Mouse (Mus musculus) liver, adult 2 months (tissue): ENCODE measurements around the gene Gm20695. TPM values are rescaled to one million over a fixed set of nuclear protein-coding genes. Genes with fewer than 3 reads are reported as not detected.

Experiments used
- DNase-seq: peaks from one replicate; pipeline ENCODE4 v3.0.0-alpha.2; 2011; ENCODE audit warnings: low read depth, low spot score; ENCODE audit errors: extremely low read depth
- H3K27ac ChIP-seq: fragments of 200-500 bp; replicated peaks from 2 replicates; pipeline ENCODE4 v1.5.1; 2012; ENCODE audit warnings: low read depth, mild to moderate bottlenecking, control low read depth, inconsistent platforms, low read length; ENCODE audit not compliant: insufficient read depth
- H3K27me3 ChIP-seq: fragments of 200-500 bp; 2 replicates; pipeline ENCODE4 v1.6.1; 2012; ENCODE audit warnings: mild to moderate bottlenecking, moderate library complexity, low read length, inconsistent platforms; ENCODE audit not compliant: control insufficient read depth, insufficient read depth
- H3K36me3 ChIP-seq: fragments of 200-500 bp; 2 replicates; pipeline ENCODE4 v1.6.1; 2012; ENCODE audit warnings: low read length, inconsistent platforms; ENCODE audit not compliant: control insufficient read depth, insufficient read depth
- H3K4me1 ChIP-seq: fragments of 200-500 bp; 2 replicates; pipeline ENCODE4 v1.6.1; 2011; ENCODE audit warnings: low read length; ENCODE audit not compliant: control insufficient read depth, insufficient read depth
- H3K4me3 ChIP-seq: fragments of 200-500 bp; 2 replicates; pipeline ENCODE4 v1.5.1; 2011; ENCODE audit warnings: low read depth, mild to moderate bottlenecking, control low read depth, low read length, moderate library complexity; ENCODE audit not compliant: insufficient read depth
- H3K79me2 ChIP-seq: fragments of 200-500 bp; 2 replicates; pipeline ENCODE4 v1.6.1; 2012; ENCODE audit warnings: inconsistent platforms, mild to moderate bottlenecking, low read length, moderate library complexity; ENCODE audit not compliant: control insufficient read depth, insufficient read depth
- H3K9ac ChIP-seq: fragments of 200-500 bp; 2 replicates; pipeline ENCODE4 v1.6.1; 2012; ENCODE audit warnings: low read depth, mild to moderate bottlenecking, control low read depth, inconsistent platforms, low read length
- CTCF ChIP-seq: fragments of 200-500 bp; IDR thresholded peaks from 2 replicates; pipeline ENCODE4 v1.5.1; 2011; ENCODE audit warnings: low read depth, low read length, control low read depth
- POLR2A ChIP-seq: fragments of 200-500 bp; IDR thresholded peaks from 2 replicates; pipeline ENCODE4 v1.6.1; 2011; ENCODE audit warnings: low read length, control low read depth; ENCODE audit not compliant: insufficient read depth; ENCODE audit errors: extremely low read depth
- WGBS: fragments of 180-500 bp; shearing (Covaris S2); methylation state at CpG from one replicate; pipeline ENCODE4 v1.1.7; 2018; 5-methylcytosine and 5-hydroxymethylcytosine counted together
- polyA plus RNA-seq: library from polyadenylated mRNA; depleted of rRNA; stranded (reverse); fragments of >200 nt; gene quantifications from 2 replicates; pipeline ENCODE4 v1.2.3, GENCODE M21; 2012; rRNA removed
- total RNA-seq: library from RNA; depleted of rRNA; stranded (reverse); fragments of >200 nt; gene quantifications from 2 replicates; pipeline ENCODE4 v1.2.3, GENCODE M21; 2014; rRNA removed

The Gm20695 gene
- total RNA-seq (0.40 and 0.46 TPM in 2 replicates), polyA plus RNA-seq (0.13 and 0.19 TPM in 2 replicates)

DNA sequence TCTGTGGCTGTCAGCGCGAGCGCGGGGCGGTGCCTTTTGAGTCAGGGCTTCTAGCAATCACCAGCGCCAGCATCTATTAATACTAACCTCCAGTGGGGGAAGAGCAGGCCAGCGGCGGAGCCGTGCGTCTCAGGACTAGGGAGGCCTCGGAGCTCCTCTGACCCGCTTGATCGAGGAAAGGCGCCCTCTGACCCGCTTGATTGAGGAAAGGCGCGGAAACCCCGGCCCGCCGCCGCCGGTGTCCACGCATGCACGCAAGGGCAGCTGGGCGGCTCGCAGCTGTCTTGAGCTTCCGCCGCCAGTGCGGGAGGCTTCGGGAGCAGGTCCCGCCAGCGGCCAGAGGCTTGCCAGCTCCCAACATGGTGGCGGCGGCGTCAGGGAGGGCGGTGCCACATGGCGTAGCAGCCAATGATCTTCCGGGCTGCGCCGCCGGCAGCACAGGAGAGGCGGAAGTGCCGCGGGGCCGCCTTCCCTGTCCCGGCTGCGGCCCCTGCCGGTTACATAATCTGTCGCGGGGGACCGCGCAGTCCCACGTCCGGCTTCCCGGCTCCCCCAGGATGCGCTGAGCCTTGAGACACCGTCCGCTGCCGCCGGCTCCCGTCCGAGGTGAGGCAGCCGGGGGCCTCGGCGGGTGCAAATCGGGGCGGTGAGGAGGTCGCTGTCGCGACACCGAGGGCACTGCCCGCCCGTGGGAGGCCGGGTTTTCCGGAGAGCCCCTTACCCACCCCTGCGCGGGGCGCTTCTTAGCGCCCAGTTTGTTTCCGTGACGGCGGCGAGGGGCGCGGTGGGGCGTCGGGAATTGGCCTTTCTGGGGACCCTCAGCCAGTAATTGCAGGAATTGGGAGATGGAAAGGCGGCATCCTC lies at the start of gene Gm20695, which contains the start of gene Zfp597:
Gene Gm20695 (plus strand): TSS at position 448 of the 864 bp plus-strand sequence.
Gene Zfp597 (minus strand): TSS at position 361 of the 864 bp plus-strand sequence.
- peak; percentile 84 for DNase-seq
- TF ChIP-seq CTCF (no peak), POLR2A (peak; percentile 39; the same call in 1 of the 2 replicates)
- under 1% methylated on average over 87 of the region's 88 CpGs for WGBS
- H3K36me3 ChIP-seq: no peaks in the 10 kb centered on the region
- H3K79me2 ChIP-seq: peaks cover 34% of the 10 kb centered on the region
- H3K27ac ChIP-seq: peak within 1 kb of the TSS; percentile 99
- H3K4me3 ChIP-seq: peak within 1 kb of the TSS; percentile 97
- H3K4me1 ChIP-seq: peaks cover 16% of the 10 kb centered on the region
- H3K9ac ChIP-seq: peak within 1 kb of the TSS; percentile 99
- no peaks in the 10 kb centered on the region for H3K27me3 ChIP-seq

DNA sequence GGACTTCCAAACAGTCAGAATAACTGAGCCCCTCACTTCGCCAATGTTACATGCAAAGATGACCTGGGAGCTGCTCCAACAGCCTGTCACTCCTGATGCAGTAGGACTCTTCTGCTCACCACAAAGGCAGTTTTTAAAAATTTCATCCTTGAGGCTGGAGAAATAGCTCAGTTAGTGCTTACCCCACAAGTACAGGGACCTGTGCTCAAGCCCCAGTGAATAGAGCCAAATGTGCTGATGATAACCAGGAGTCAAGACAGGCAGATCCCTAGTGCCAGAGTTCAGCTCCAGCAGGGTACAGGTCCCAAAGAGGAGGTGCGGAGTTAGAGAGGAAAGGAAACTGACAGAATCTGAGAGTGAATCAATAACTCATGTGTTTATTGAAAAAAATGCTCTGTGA lies 49.0 kb upstream of the Gm20695 start:
- H3K27ac ChIP-seq: no peak overlapping the region
- H3K4me1 ChIP-seq: no peaks in the 10 kb centered on the region
- H3K9ac ChIP-seq: no peak overlapping the region
- WGBS: 62% methylated on average over 2 of the region's 2 CpGs
- no peak overlapping the region for H3K4me3 ChIP-seq
- H3K79me2 ChIP-seq: no peaks in the 10 kb centered on the region
- H3K27me3 ChIP-seq: no peaks in the 10 kb centered on the region
- peak; percentile 77 for DNase-seq
- TF ChIP-seq POLR2A (no peak), CTCF (no peak)
- H3K36me3 ChIP-seq: no peaks in the 10 kb centered on the region

DNA sequence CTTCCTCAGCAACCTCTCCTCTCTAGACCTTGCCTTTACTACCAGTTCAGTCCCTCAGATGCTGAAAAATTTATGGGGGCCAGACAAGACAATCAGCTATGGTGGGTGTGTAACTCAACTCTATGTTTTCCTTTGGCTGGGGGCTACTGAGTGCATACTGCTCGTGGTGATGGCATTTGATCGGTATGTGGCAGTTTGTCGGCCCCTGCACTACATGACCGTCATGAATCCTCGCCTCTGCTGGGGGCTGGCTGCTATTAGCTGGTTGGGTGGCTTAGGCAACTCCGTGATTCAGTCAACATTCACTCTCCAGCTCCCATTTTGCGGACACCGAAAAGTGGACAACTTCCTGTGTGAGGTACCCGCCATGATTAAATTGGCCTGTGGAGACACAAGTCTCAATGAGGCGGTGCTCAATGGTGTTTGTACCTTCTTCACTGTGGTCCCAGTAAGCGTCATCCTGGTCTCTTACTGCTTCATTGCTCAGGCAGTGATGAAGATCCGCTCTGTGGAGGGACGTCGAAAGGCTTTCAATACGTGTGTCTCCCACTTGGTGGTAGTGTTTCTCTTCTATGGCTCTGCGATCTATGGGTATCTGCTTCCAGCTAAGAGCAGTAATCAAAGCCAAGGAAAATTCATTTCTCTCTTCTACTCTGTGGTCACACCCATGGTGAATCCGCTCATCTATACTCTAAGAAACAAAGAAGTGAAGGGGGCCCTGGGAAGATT lies 45.1 kb upstream of the Gm20695 start:
- Histone ChIP-seq H3K4me1 (peaks cover 7% of the 10 kb centered on the region; the same call in 1 of the 2 replicates), H3K4me3 (no peak overlapping the region), H3K27ac (no peak overlapping the region), H3K9ac (no peak overlapping the region), H3K79me2 (no peaks in the 10 kb centered on the region), H3K36me3 (no peaks in the 10 kb centered on the region), H3K27me3 (no peaks in the 10 kb centered on the region)
- DNase-seq: peak; percentile 34
- TF ChIP-seq POLR2A (no peak), CTCF (peak; percentile 22; the same call in 1 of the 2 replicates)
- WGBS: 51% methylated on average over 17 of the region's 17 CpGs

DNA sequence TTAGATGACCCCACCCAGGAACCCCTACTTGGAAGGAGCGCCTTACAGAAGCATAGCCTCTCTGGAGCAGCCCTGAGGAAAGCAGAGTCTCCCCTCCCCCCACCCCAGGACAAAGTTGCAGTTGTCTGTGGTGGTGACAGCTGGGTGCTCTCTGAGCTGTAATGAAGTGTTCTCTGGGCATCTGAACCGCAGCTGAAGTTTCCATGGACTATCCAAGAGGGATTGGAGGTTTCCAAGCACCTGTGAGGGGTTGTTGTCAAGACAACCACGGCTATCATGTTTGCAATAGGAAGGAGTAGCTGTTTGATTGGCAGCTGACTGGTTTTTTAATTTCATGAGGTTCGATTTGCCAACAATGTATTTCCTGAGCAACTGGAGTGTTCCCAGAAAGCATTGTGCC lies 41.5 kb upstream of the Gm20695 start:
- peaks cover 10% of the 10 kb centered on the region for H3K4me1 ChIP-seq
- no peak overlapping the region for H3K9ac ChIP-seq
- DNase-seq: peak; percentile 27
- H3K79me2 ChIP-seq: no peaks in the 10 kb centered on the region
- TF ChIP-seq CTCF (no peak), POLR2A (no peak)
- H3K4me3 ChIP-seq: no peak overlapping the region
- 23% methylated on average over 4 of the region's 4 CpGs for WGBS
- H3K27ac ChIP-seq: peak overlapping the region; percentile 24; the same call in 1 of the 2 replicates
- H3K27me3 ChIP-seq: no peaks in the 10 kb centered on the region
- H3K36me3 ChIP-seq: no peaks in the 10 kb centered on the region

DNA sequence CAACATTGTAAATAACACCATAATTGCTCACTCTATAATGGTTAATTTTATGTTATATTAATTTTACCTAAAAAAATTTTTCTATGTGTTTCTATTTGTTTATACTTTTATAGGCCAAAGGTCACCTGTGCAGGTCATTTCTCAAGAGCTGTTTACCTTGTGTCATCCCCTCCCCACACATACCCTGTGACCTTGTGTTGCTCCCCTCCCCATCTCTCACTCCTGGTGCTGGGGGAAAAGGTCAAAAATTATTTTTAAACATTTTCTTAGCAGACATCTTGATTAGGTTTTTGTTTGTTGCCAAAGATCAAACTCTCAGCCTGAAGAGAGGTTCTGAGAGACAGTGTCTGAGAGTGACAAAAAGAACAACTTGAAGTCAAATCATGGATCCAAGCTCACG lies 40.7 kb upstream of the Gm20695 start:
- Histone ChIP-seq H3K9ac (no peak overlapping the region), H3K4me3 (no peak overlapping the region), H3K27me3 (no peaks in the 10 kb centered on the region), H3K27ac (no peak overlapping the region; the same call in 1 of the 2 replicates), H3K79me2 (no peaks in the 10 kb centered on the region), H3K4me1 (peaks cover 11% of the 10 kb centered on the region), H3K36me3 (no peaks in the 10 kb centered on the region)
- TF ChIP-seq CTCF: no peak
- no peak for TF ChIP-seq POLR2A
- peak; percentile 54 for DNase-seq
- WGBS: 29% methylated on average over 1 of the region's 1 CpGs
